Mouse (Mus musculus) liver, adult 2 months (tissue): ENCODE data around the gene Cdc6.

Experiments used
- CTCF ChIP-seq: fragments of 200-500 bp; IDR thresholded peaks from 2 replicates; pipeline ENCODE4 v1.5.1; 2011; ENCODE audit warnings: low read depth, low read length, control low read depth
- POLR2A ChIP-seq: fragments of 200-500 bp; IDR thresholded peaks from 2 replicates; pipeline ENCODE4 v1.6.1; 2011; ENCODE audit warnings: low read length, control low read depth; ENCODE audit not compliant: insufficient read depth; ENCODE audit errors: extremely low read depth

DNA sequence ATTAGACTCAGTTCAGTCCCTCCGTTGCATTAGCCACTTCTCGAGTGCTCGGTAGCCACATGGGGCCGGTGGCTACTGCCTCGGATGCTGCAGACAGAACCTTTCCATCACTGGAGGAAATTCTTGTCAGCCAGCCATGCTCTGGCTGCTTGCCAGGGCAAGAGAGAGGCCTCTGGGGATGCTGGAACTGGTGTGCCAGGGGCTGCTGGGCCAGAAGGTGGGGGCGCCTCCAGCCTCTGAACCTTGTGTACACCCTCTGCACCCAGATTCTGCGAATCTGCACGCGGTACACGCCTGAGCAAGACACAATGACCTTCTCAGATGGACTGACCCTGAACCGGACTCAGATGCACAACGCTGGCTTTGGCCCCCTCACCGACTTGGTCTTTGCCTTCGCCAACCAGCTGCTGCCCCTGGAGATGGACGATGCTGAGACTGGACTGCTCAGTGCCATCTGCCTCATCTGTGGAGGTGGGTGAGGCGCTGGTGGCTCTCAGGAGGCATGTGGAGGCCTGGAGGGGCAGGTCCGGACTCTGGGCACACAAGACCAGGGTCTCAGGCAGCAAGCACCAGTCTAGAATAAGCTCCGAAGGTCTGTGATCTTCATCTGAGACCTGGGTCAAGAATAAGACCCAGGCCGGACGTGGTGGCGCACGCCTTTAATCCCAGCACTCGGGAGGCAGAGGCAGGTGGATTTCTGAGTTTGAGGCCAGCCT, 63.9 kb downstream of the Cdc6 start:
- TF ChIP-seq POLR2A (no peak), CTCF (no peak)
